In genomic region chr10:40053257-40053895, GRCm38 (mm10) we compare ENCODE assay signal across 8 mouse cellular contexts. TPM values are rescaled to one million over a fixed set of nuclear protein-coding genes. Genes with fewer than 3 reads are reported as not detected.
A peak's percentile ranks its signal among the peaks of the same experiment; 100 is the strongest.
DNase-seq lines count a peak whose midpoint lies in the region; ATAC-seq and TF ChIP-seq lines count a peak whose summit lies in the region.

No protein-coding gene starts in this region.

- 70% methylated on average over 3 of the region's 3 CpGs for WGBS in hindbrain, embryonic 11.5 days
- 67% methylated on average over 3 of the region's 3 CpGs for WGBS in hindbrain, embryonic 12.5 days
- 55% methylated on average over 3 of the region's 3 CpGs for WGBS in kidney, embryonic 16.5 days
- WGBS in heart, embryonic 11.5 days (ENCODE audit: insufficient replicate concordance), result 69% methylated on average over 3 of the region's 3 CpGs

- no peak overlapping the region for H3K9ac ChIP-seq in hindbrain, embryonic 11.5 days (ENCODE audit: low read depth, low read length)
- no peak overlapping the region for H3K9ac ChIP-seq in hindbrain, embryonic 12.5 days
- no peak overlapping the region for H3K9ac ChIP-seq in kidney, embryonic 16.5 days (replicated peaks; ENCODE audit: low read length)
- no peak overlapping the region for H3K9ac ChIP-seq in heart, embryonic 11.5 days (ENCODE audit: low read depth, low read length)

- no peaks in the 10 kb centered on the region for H3K27me3 ChIP-seq in hindbrain, embryonic 11.5 days (ENCODE audit: control insufficient read depth, insufficient read depth, low read length)
- no peaks in the 10 kb centered on the region for H3K27me3 ChIP-seq in hindbrain, embryonic 12.5 days
- H3K27me3 ChIP-seq in kidney, embryonic 16.5 days (ENCODE audit: insufficient read depth, low read length), result no peaks in the 10 kb centered on the region
- H3K27me3 ChIP-seq in heart, embryonic 11.5 days (ENCODE audit: control insufficient read depth, insufficient read depth, low read length), result no peaks in the 10 kb centered on the region

- no peaks in the 10 kb centered on the region for H3K4me1 ChIP-seq in hindbrain, embryonic 11.5 days (replicated peaks; ENCODE audit: control insufficient read depth, insufficient read depth, low read length)
- H3K4me1 ChIP-seq in hindbrain, embryonic 12.5 days, result no peaks in the 10 kb centered on the region
- peaks cover 10% of the 10 kb centered on the region; the same call in 1 of the 2 replicates for H3K4me1 ChIP-seq in kidney, embryonic 16.5 days (ENCODE audit: insufficient read depth, low read length)
- no peaks in the 10 kb centered on the region for H3K4me1 ChIP-seq in heart, embryonic 11.5 days (ENCODE audit: control insufficient read depth, insufficient read depth, low read length)

- no peak for ATAC-seq in hindbrain, embryonic 11.5 days (ENCODE audit: low FRiP score)
- ATAC-seq in hindbrain, embryonic 12.5 days (ENCODE audit: low FRiP score), result no peak
- peak; percentile 47; the same call in 1 of the 2 replicates for ATAC-seq in kidney, embryonic 16.5 days (ENCODE audit: low FRiP score, low TSS enrichment)
- no peak for ATAC-seq in heart, embryonic 11.5 days (replicated peaks; ENCODE audit: insufficient number of reproducible peaks, low FRiP score, low TSS enrichment)

- H3K36me3 ChIP-seq in hindbrain, embryonic 11.5 days (ENCODE audit: control insufficient read depth, insufficient read depth, low read length), result no peaks in the 10 kb centered on the region
- H3K36me3 ChIP-seq in hindbrain, embryonic 12.5 days, result no peaks in the 10 kb centered on the region
- H3K36me3 ChIP-seq in kidney, embryonic 16.5 days (ENCODE audit: insufficient read depth, low read length), result no peaks in the 10 kb centered on the region
- no peaks in the 10 kb centered on the region for H3K36me3 ChIP-seq in heart, embryonic 11.5 days (ENCODE audit: control insufficient read depth, insufficient read depth, low read length)

- peak; percentile 10; the same call in 1 of the 2 replicates for TF ChIP-seq CTCF in brain, embryonic 14.5 days (IDR thresholded peaks at IDR 0.05; ENCODE audit: borderline replicate concordance, extremely low read depth, insufficient read depth, insufficient read length)

- no peak for TF ChIP-seq POLR2A in brain, embryonic 14.5 days (IDR thresholded peaks at IDR 0.05; ENCODE audit: borderline replicate concordance, extremely low read depth, insufficient read depth, insufficient read length, poor library complexity, severe bottlenecking)

- peak; percentile 19 for DNase-seq in hindbrain, embryonic 11.5 days (ENCODE audit: low spot score)
- peak; percentile 9 to 43 for DNase-seq in CD8-positive naive resting alpha-beta T cell, adult 2 months (ENCODE audit: low read depth in 2 of 2, low spot score in 2 of 2)
- peak; percentile 64 for DNase-seq in brain, embryonic 14.5 days (ENCODE audit: low read depth)
- DNase-seq in natural killer cell, adult 2 months (ENCODE audit: low spot score in 2 of 2), result peak; percentile 13 to 33
- DNase-seq in spleen, postnatal 14 days (ENCODE audit: low spot score in 2 of 2), result no peak

- H3K4me2 ChIP-seq in hindbrain, embryonic 11.5 days (replicated peaks; ENCODE audit: low read depth, low read length), result no peak overlapping the region
- H3K4me2 ChIP-seq in hindbrain, embryonic 12.5 days (replicated peaks), result no peak overlapping the region
- H3K4me2 ChIP-seq in kidney, embryonic 16.5 days (replicated peaks; ENCODE audit: low read depth, low read length), result no peak overlapping the region
- H3K4me2 ChIP-seq in heart, embryonic 11.5 days, result no peak overlapping the region

- no peaks in the 10 kb centered on the region for H3K9me3 ChIP-seq in hindbrain, embryonic 11.5 days (ENCODE audit: control insufficient read depth, low read length)
- no peaks in the 10 kb centered on the region for H3K9me3 ChIP-seq in hindbrain, embryonic 12.5 days (replicated peaks)
- H3K9me3 ChIP-seq in kidney, embryonic 16.5 days (ENCODE audit: low read length), result no peaks in the 10 kb centered on the region
- no peaks in the 10 kb centered on the region for H3K9me3 ChIP-seq in heart, embryonic 11.5 days (replicated peaks; ENCODE audit: control insufficient read depth, low read length)

- H3K27ac ChIP-seq in hindbrain, embryonic 11.5 days (ENCODE audit: low read depth, low read length), result no peak overlapping the region
- H3K27ac ChIP-seq in hindbrain, embryonic 12.5 days, result no peak overlapping the region
- no peak overlapping the region for H3K27ac ChIP-seq in kidney, embryonic 16.5 days (ENCODE audit: low read length)
- no peak overlapping the region for H3K27ac ChIP-seq in heart, embryonic 11.5 days (ENCODE audit: low read depth, low read length)

- no peak overlapping the region for H3K4me3 ChIP-seq in hindbrain, embryonic 11.5 days (ENCODE audit: low read depth, low read length)
- no peak overlapping the region for H3K4me3 ChIP-seq in hindbrain, embryonic 12.5 days
- no peak overlapping the region for H3K4me3 ChIP-seq in kidney, embryonic 16.5 days (ENCODE audit: low read length)
- no peak overlapping the region for H3K4me3 ChIP-seq in heart, embryonic 11.5 days (ENCODE audit: low read depth, low read length)

RNA-seq across cellular contexts. Expression of gene Mfsd4b1, which starts 28.3 kb away (rescaled TPM):
- polyA plus RNA-seq in hindbrain, embryonic 11.5 days (2014; fragmentation: Nextera tagmentation; extraction: Ambion mirVana), result 0.26 and 0.35 TPM in 2 replicates
- polyA plus RNA-seq in hindbrain, embryonic 12.5 days (2016; fragmentation: Nextera tagmentation; extraction: Ambion mirVana), result 0.35 and 0.49 TPM in 2 replicates
- 0.11 and 0.33 TPM in 2 replicates for polyA plus RNA-seq in brain, embryonic 14.5 days (2012; rRNA removed)
- polyA plus RNA-seq in kidney, embryonic 16.5 days (2015; fragmentation: Nextera tagmentation; extraction: Ambion mirVana), result 9.0 and 12.0 TPM in 2 replicates
- polyA plus RNA-seq in heart, embryonic 11.5 days (2014; fragmentation: Nextera tagmentation; extraction: Ambion mirVana), result 0.11 and 0.32 TPM in 2 replicates

Comparison
In these comparisons a context has a peak if more than half of its experiments do, and no peak if none do; other contexts are left out.
1. DNase-seq: peak in hindbrain, embryonic 11.5 days (single experiment), CD8-positive naive resting alpha-beta T cell, adult 2 months (2 of 2), brain, embryonic 14.5 days (single experiment) and natural killer cell, adult 2 months (2 of 2); none in spleen, postnatal 14 days (0 of 2).